Mouse (Mus musculus): ENCODE measurements around the gene Mrpl23.

Mrpl23 gene

GRCm38 (mm10) chr7:142552591-142553416, 20.3 kb downstream of the Mrpl23 start:
- no peak for DNase-seq (ENCODE audit: low read depth, low spot score)

- DNase-seq (ENCODE audit: low read depth, low spot score): no peak
These were observed 21.2 kb downstream of the Mrpl23 start for GRCm38 (mm10) chr7:142553417-142554335.

GRCm38 (mm10) chr7:142554625-142555024, 22.1 kb downstream of the Mrpl23 start:
- no peak for DNase-seq (ENCODE audit: low read depth, low spot score)

- no peak for DNase-seq (ENCODE audit: low read depth, low spot score)
These were observed 23.0 kb downstream of the Mrpl23 start for GRCm38 (mm10) chr7:142555366-142556088.

- no peak for DNase-seq (ENCODE audit: low read depth, low spot score)
These were observed 23.6 kb downstream of the Mrpl23 start for GRCm38 (mm10) chr7:142556089-142556476.

- no peak for DNase-seq (ENCODE audit: low read depth, low spot score)
These were observed 25.2 kb downstream of the Mrpl23 start for GRCm38 (mm10) chr7:142557696-142558095.

GRCm38 (mm10) chr7:142558511-142559146, 26.1 kb downstream of the Mrpl23 start:
- no peak for DNase-seq (ENCODE audit: low read depth, low spot score)

- no peak for DNase-seq (ENCODE audit: low read depth, low spot score)
These were observed 27.2 kb downstream of the Mrpl23 start for GRCm38 (mm10) chr7:142559651-142560175.

- no peak for DNase-seq (ENCODE audit: low read depth, low spot score)
These were observed 28.7 kb downstream of the Mrpl23 start for GRCm38 (mm10) chr7:142560942-142561855.

GRCm38 (mm10) chr7:142561856-142562404, 29.4 kb downstream of the Mrpl23 start:
- no peak for DNase-seq (ENCODE audit: low read depth, low spot score)

- no peak for DNase-seq (ENCODE audit: low read depth, low spot score)
These were observed 30.7 kb downstream of the Mrpl23 start for GRCm38 (mm10) chr7:142563168-142563567.

- DNase-seq (ENCODE audit: low read depth, low spot score): no peak
These were observed 32.6 kb downstream of the Mrpl23 start for GRCm38 (mm10) chr7:142564955-142565643.

GRCm38 (mm10) chr7:142566512-142566911, 34.0 kb downstream of the Mrpl23 start:
- no peak for DNase-seq (ENCODE audit: low read depth, low spot score)

- DNase-seq (ENCODE audit: low read depth, low spot score): no peak
These were observed 36.5 kb downstream of the Mrpl23 start for GRCm38 (mm10) chr7:142568985-142569384.

- no peak for DNase-seq (ENCODE audit: low read depth, low spot score)
These were observed 38.1 kb downstream of the Mrpl23 start for GRCm38 (mm10) chr7:142570565-142570964.

GRCm38 (mm10) chr7:142571458-142572220, 39.2 kb downstream of the Mrpl23 start:
- no peak for DNase-seq (ENCODE audit: low read depth, low spot score)

- no peak for DNase-seq (ENCODE audit: low read depth, low spot score)
These were observed 39.9 kb downstream of the Mrpl23 start for GRCm38 (mm10) chr7:142572343-142572742.

GRCm38 (mm10) chr7:142572992-142573391, 40.5 kb downstream of the Mrpl23 start:
- no peak for DNase-seq (ENCODE audit: low read depth, low spot score)

All from R1 (cell line).